Comparison of ENCODE assay signal across 13 mouse cellular contexts in the genomic region with DNA sequence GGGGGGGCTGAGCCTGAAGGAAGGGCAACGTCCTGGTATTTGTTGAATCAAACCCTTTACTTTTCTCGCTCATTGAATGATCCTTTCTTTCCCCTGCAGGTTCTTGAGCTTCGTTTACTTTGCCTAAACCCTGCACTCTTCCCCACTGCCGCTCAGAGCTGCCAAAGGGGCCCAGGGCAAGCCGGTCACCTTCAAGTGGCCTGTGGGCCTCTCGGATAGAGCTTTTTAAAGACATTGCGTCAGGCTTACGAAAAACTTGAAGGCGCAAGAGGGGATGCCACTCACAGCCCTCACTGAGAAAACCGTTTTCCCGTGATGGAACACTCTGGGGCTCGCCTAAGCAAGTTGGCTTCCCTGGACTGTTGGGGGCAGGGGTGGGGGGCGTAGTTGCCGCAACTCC. TPM values are rescaled to one million over a fixed set of nuclear protein-coding genes. Genes with fewer than 3 reads are reported as not detected.
A peak's percentile ranks its signal among the peaks of the same experiment; 100 is the strongest.
DNase-seq lines count a peak whose midpoint lies in the region; ATAC-seq and TF ChIP-seq lines count a peak whose summit lies in the region.
"Had no signal": no experiment of that assay in that cellular context is flagged by ENCODE, and none has a peak within 500 bp of the region (broad histone marks: within the 10 kb centered on the region; RNA-seq: fewer than 3 reads in every experiment).

No protein-coding gene starts in this region.

- no peak for TF ChIP-seq CTCF in gastrocnemius, adult 2 months (IDR thresholded peaks at IDR 0.05)
- TF ChIP-seq CTCF in brain, embryonic 14.5 days (IDR thresholded peaks at IDR 0.05; ENCODE audit: borderline replicate concordance, extremely low read depth, insufficient read depth, insufficient read length): no peak
- no peak for TF ChIP-seq CTCF in lung, adult 2 months (IDR thresholded peaks at IDR 0.05; ENCODE audit: insufficient read depth, low read length)

- TF ChIP-seq POLR2A in brain, embryonic 14.5 days (IDR thresholded peaks at IDR 0.05; ENCODE audit: borderline replicate concordance, extremely low read depth, insufficient read depth, insufficient read length, poor library complexity, severe bottlenecking): no peak
- no peak for TF ChIP-seq POLR2A in lung, adult 2 months (IDR thresholded peaks at IDR 0.05; ENCODE audit: borderline replicate concordance, extremely low read depth, low read depth, low read length)

- peaks cover 63% of the 10 kb centered on the region for H3K4me1 ChIP-seq in forebrain, embryonic 16.5 days (replicated peaks; ENCODE audit: control insufficient read depth, insufficient read depth, low read length)
- H3K4me1 ChIP-seq in lung, adult 2 months (ENCODE audit: control insufficient read depth, insufficient read depth, low read length): peaks cover 10% of the 10 kb centered on the region

- no peaks in the 10 kb centered on the region for H3K9me3 ChIP-seq in forebrain, embryonic 16.5 days (ENCODE audit: control insufficient read depth, low read length)

- H3K9ac ChIP-seq in forebrain, embryonic 16.5 days (replicated peaks; ENCODE audit: low read depth, low read length): no peak overlapping the region
- H3K9ac ChIP-seq: liver, embryonic 14.5 days had no signal

- 27% methylated on average over 14 of the region's 14 CpGs for WGBS in forebrain, embryonic 16.5 days
- WGBS in lung, adult 2 months: 61% methylated on average over 14 of the region's 14 CpGs

- no peak for ATAC-seq in forebrain, embryonic 16.5 days
- no peak for ATAC-seq in monocyte, adult 5-6 weeks (replicated peaks; ENCODE audit: insufficient number of reproducible peaks, low FRiP score, low TSS enrichment, poor library complexity, severe bottlenecking)

- no peak overlapping the region for H3K4me2 ChIP-seq in forebrain, embryonic 16.5 days (ENCODE audit: low read length)

- intact Hi-C loops in gastrocnemius, adult 2 months (cut with DNase I): no loop called here
- intact Hi-C loops in gastrocnemius, postnatal 36 days (cut with DNase I): no loop called here

- H3K4me3 ChIP-seq in gastrocnemius, adult 2 months: no peak overlapping the region
- H3K4me3 ChIP-seq in forebrain, embryonic 16.5 days (replicated peaks; ENCODE audit: low read length): no peak overlapping the region
- no peak overlapping the region for H3K4me3 ChIP-seq in lung, adult 2 months (replicated peaks; ENCODE audit: extremely low read depth, low read depth, low read length)

- no peaks in the 10 kb centered on the region for H3K27me3 ChIP-seq in forebrain, embryonic 16.5 days (replicated peaks; ENCODE audit: control insufficient read depth, insufficient read depth, low read length)

- no peaks in the 10 kb centered on the region for H3K36me3 ChIP-seq in forebrain, embryonic 16.5 days (ENCODE audit: control insufficient read depth, insufficient read depth)

- DNase-seq in gastrocnemius, adult 2 months: no peak
- DNase-seq in gastrocnemius, postnatal 36 days: no peak
- peak; percentile 69 for DNase-seq in brain, embryonic 14.5 days (ENCODE audit: low read depth)
- DNase-seq in lung, adult 2 months: peak; percentile 41
- no peak for DNase-seq in embryo, embryonic 10.5 days (ENCODE audit: low spot score)
- no peak for DNase-seq in gastrocnemius, adult 8-10 months (ENCODE audit: low spot score in 2 of 2)
- DNase-seq: adrenal gland, postnatal 25 days; cerebellum, postnatal 25 days; kidney, postnatal 14 days; right cerebral cortex, adult 18-20 months had no signal

- H3K27ac ChIP-seq in gastrocnemius, adult 2 months: peak overlapping the region; percentile 51; the same call in 1 of the 2 replicates
- H3K27ac ChIP-seq in forebrain, embryonic 16.5 days (ENCODE audit: low read length): peak overlapping the region; percentile 52
- H3K27ac ChIP-seq: liver, embryonic 14.5 days had no signal

RNA-seq across cellular contexts. Expression of gene Prdm16, which starts 50.9 kb away (rescaled TPM):
- 1 to 10 TPM; 2.2 to 3.0 TPM for total RNA-seq in gastrocnemius, adult 2 months (2021)
- total RNA-seq in gastrocnemius, postnatal 36 days (2021): 1 to 10 TPM; 1.3 to 2.4 TPM
- 8.9 and 10.8 TPM in 2 replicates for polyA plus RNA-seq in brain, embryonic 14.5 days (2012; rRNA removed)
- 29.8 and 35.0 TPM in 2 replicates for polyA plus RNA-seq in forebrain, embryonic 16.5 days (2015; fragmentation: Nextera tagmentation; extraction: Ambion mirVana)
- 17.7 and 18.3 TPM in 2 replicates for polyA plus RNA-seq in lung, adult 2 months (2012; rRNA removed)
- total RNA-seq in monocyte, adult 5-6 weeks (2017): 0.19 to 0.87 TPM (median 0.43 TPM) in 3 replicates
- 1 to 10 TPM in 3 of 4 experiments, under 1 TPM in 1; 0.73 to 3.1 (median 1.4) TPM for total RNA-seq in gastrocnemius, adult 8-10 months (2022)

Comparison
In these comparisons a context has a peak if more than half of its experiments do, and no peak if none do; other contexts are left out.
1. DNase-seq: peak in brain, embryonic 14.5 days (single experiment) and lung, adult 2 months (single experiment); none in gastrocnemius, adult 2 months (single experiment), gastrocnemius, postnatal 36 days (0 of 2), embryo, embryonic 10.5 days (single experiment) and gastrocnemius, adult 8-10 months (0 of 2).